Mouse (Mus musculus) small intestine, adult 2 months (tissue): ENCODE data around the gene Rnf214. TPM values are rescaled to one million over a fixed set of nuclear protein-coding genes. Genes with fewer than 3 reads are reported as not detected.

ENCODE experiments used
- H3K27ac ChIP-seq: fragments of 200-500 bp; 2 replicates; pipeline ENCODE4 v1.5.1; 2012; ENCODE audit warnings: low read depth, low read length, control low read depth, inconsistent platforms; ENCODE audit not compliant: insufficient read depth
- H3K27me3 ChIP-seq: fragments of 200-500 bp; 2 replicates; pipeline ENCODE4 v1.6.1; 2012; ENCODE audit warnings: mild to moderate bottlenecking, moderate library complexity, low read length, inconsistent platforms; ENCODE audit not compliant: control insufficient read depth, insufficient read depth
- H3K36me3 ChIP-seq: fragments of 200-500 bp; 2 replicates; pipeline ENCODE4 v1.6.1; 2012; ENCODE audit warnings: mild to moderate bottlenecking, low read length, control low read depth, inconsistent platforms; ENCODE audit not compliant: control insufficient read depth, insufficient read depth
- H3K4me1 ChIP-seq: fragments of 200-500 bp; 2 replicates; pipeline ENCODE4 v1.6.1; 2012; ENCODE audit warnings: low read length, inconsistent platforms, mixed read lengths; ENCODE audit not compliant: control insufficient read depth, insufficient read depth, insufficient read length
- H3K4me3 ChIP-seq: fragments of 200-500 bp; 2 replicates; pipeline ENCODE4 v1.5.1; 2012; ENCODE audit warnings: low read depth, mild to moderate bottlenecking, control low read depth, inconsistent platforms, low read length, moderate library complexity
- CTCF ChIP-seq: fragments of 200-500 bp; IDR thresholded peaks from 2 replicates; pipeline ENCODE4 v1.5.1; 2012; ENCODE audit warnings: low read depth, mild to moderate bottlenecking, control low read depth, inconsistent platforms, low read length, moderate library complexity, mixed read lengths; ENCODE audit not compliant: insufficient replicate concordance, insufficient read length; ENCODE audit errors: extremely low read depth
- POLR2A ChIP-seq: fragments of 200-500 bp; IDR thresholded peaks from 2 replicates; pipeline ENCODE4 v1.6.1; 2012; ENCODE audit warnings: low read depth, mild to moderate bottlenecking, control low read depth, inconsistent platforms, low read length, moderate library complexity
- WGBS: fragments of 180-500 bp; shearing (Covaris S2); methylation state at CpG from one replicate; pipeline ENCODE4 v1.1.7; 2018; 5-methylcytosine and 5-hydroxymethylcytosine counted together
- polyA plus RNA-seq: library from polyadenylated mRNA; depleted of rRNA; stranded (reverse); fragments of >200 nt; gene quantifications from 2 replicates; pipeline ENCODE4 v1.2.3, GENCODE M21; 2012

Rnf214 gene
- polyA plus RNA-seq, 1 experiment: 11.4 TPM

DNA sequence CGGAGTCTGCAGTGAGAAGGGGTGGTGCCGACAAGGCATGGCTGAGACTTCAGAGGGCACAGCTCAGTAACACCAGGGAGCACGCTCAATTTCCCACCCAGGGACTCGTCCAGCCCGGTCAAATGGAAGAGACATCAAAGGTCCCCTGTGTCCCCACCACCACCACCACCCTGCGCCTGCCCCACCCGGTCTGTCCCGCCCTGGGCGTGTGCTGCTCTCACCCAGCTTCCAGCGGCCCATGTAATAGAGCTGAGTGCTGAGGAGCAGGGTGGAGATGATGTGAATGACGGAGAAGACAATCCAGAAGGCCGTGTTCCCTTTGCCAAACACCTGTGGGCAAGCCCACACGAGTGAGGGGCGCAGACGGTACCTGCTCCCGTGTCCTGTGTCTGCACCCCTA is 35.8 kb upstream of the Rnf214 start:
- no peak overlapping the region for H3K4me3 ChIP-seq
- 90% methylated on average over 16 of the region's 16 CpGs for WGBS
- no peak overlapping the region for H3K27ac ChIP-seq
- H3K4me1 ChIP-seq: peaks cover 4% of the 10 kb centered on the region; the same call in 1 of the 2 replicates
- TF ChIP-seq POLR2A (no peak), CTCF (no peak)
- H3K27me3 ChIP-seq: no peaks in the 10 kb centered on the region
- H3K36me3 ChIP-seq: peaks cover 82% of the 10 kb centered on the region

DNA sequence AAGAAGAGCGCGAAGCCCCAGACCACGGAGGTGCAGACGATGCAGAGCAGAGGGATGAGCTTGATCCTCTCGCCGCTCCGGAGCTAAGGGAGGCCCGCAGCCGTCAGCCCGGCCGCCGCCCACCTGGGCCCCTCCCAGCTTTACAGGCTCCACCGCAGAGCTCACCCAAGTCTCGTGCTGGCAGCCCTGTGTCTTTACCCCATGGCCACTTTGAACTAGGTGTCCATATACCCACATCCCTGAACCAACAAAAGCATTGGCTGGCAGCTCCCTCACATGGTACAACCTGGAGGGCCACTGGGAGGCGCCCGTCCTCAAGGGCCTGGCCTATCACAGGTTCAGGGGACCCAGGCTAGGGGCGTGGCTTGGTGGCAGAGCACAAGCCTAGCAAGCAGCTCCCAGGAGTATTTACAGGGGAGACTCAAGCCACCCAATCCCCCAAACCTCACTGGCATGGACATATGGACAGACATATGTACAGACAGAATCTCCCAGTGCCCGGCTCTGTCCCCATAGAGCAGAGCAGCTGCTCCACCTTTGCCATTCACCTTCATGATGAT is 34.7 kb upstream of the Rnf214 start:
- Histone ChIP-seq H3K27ac (no peak overlapping the region), H3K36me3 (peaks cover 72% of the 10 kb centered on the region), H3K27me3 (no peaks in the 10 kb centered on the region), H3K4me3 (no peak overlapping the region), H3K4me1 (peaks cover 4% of the 10 kb centered on the region; the same call in 1 of the 2 replicates)
- no peak for TF ChIP-seq CTCF
- no peak for TF ChIP-seq POLR2A
- 76% methylated on average over 18 of the region's 18 CpGs for WGBS

DNA sequence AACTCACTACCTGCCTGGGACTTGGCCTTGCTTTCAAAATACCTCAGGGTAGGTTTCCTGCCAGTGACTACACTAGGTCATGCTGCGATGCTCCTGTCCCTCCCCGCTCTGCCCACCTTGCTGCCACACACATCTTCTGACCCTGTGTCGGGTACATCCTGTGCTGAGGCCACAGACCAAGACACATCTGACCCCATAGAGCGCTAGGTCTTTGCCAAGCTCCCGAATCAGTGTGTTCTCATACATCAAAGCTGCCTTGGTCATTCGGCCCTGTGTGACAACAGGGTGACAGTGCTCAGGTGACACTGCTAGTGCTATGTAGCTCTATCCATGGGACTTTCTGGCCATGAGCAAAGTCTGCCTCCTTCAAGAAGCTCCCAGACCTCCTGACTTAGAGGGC is 33.1 kb upstream of the Rnf214 start:
- H3K4me1 ChIP-seq: no peaks in the 10 kb centered on the region
- WGBS: 94% methylated on average over 6 of the region's 6 CpGs
- TF ChIP-seq CTCF (no peak), POLR2A (no peak)

DNA sequence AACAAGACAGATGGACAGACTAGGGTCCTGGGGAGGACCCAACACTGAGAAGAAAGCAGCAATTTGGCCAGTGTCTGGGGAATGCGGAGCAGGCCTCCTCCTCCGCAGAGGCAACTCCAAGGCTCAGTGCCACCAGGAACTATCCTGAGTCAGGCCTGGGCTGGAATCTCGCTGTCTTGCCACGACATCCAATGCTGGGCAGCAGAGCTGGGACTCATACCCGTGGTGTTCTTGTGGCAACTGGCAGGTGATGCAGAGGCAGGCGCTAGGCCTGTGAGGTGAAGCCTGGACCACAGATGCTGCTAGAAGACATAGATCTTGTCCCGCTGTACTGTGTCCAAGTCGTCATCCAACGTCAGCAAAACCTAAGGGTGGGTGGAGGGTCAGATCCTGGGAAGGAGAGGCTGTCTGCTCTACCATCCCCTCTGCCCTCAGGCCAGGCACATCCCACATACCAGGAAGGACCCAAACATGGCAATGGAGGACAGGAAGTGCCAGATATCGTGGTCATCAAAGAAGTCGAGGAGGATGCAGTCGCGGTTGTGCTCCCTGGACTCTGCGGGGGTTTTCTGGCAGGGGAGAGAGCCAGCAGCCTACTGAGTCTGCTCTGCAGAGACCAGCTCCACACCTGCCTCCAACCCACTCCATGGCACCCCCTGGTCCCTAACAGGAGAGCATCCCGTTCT is 32.4 kb upstream of the Rnf214 start:
- H3K4me1 ChIP-seq: no peaks in the 10 kb centered on the region
- WGBS: 81% methylated on average over 15 of the region's 15 CpGs
- H3K27me3 ChIP-seq: no peaks in the 10 kb centered on the region
- TF ChIP-seq POLR2A (no peak), CTCF (no peak)
- no peak overlapping the region for H3K27ac ChIP-seq
- H3K4me3 ChIP-seq: no peak overlapping the region
- peaks cover 49% of the 10 kb centered on the region for H3K36me3 ChIP-seq

More for the DNA sequence above, 33.1 kb upstream of the Rnf214 start:
- no peaks in the 10 kb centered on the region for H3K27me3 ChIP-seq
- no peak overlapping the region for H3K4me3 ChIP-seq
- H3K27ac ChIP-seq: no peak overlapping the region
- peaks cover 56% of the 10 kb centered on the region for H3K36me3 ChIP-seq

DNA sequence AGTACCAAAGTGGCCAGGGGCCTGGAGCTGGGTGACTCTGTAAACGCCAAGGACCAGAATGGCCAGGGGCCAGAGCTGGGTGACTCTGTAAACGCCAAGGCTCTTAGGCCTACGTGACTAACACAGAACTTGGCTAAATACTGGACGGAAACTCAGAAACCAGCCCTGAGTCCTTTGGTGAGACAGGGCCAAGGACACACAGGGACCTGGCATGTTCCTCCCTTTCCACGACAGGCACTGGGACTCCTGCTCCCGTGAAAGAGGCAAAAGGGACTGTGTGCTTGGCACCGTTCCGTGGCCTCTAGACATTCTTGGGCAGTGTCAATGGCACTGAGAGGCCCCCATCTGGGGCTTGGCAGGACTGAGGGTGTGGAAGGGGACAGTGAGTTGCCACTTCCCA is 31.4 kb upstream of the Rnf214 start:
- no peak for TF ChIP-seq CTCF
- no peak for TF ChIP-seq POLR2A
- Histone ChIP-seq H3K4me3 (no peak overlapping the region), H3K36me3 (peaks cover 42% of the 10 kb centered on the region), H3K27ac (no peak overlapping the region), H3K4me1 (no peaks in the 10 kb centered on the region), H3K27me3 (no peaks in the 10 kb centered on the region)
- 84% methylated on average over 8 of the region's 8 CpGs for WGBS

DNA sequence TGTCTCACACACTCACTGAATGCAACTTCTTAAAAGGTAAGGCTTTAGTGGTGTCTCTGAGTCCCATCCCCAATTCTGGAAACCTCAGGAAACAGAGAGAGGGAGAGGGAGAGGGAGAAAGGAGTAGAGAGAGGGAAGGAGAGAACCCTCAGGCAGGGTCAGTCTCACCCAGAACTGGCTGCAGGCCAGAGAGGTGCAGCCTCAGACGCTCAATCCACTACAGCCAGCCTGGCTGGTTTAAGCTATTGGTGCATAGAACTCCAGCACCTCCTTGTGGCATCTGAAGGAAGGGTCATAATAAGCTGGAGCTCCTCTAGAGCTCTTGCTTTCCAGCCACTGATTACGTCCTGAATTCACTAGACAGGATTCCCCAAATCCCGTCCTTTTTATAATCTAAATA is 30.2 kb upstream of the Rnf214 start:
- H3K4me3 ChIP-seq: no peak overlapping the region
- peaks cover 33% of the 10 kb centered on the region for H3K36me3 ChIP-seq
- TF ChIP-seq CTCF (peak; percentile 63; the same call in 1 of the 2 replicates), POLR2A (no peak)
- no peaks in the 10 kb centered on the region for H3K27me3 ChIP-seq
- peaks cover 11% of the 10 kb centered on the region for H3K4me1 ChIP-seq
- 0 out of 2 replicates have a peak overlapping the region, but pooled peaks have one; percentile 49 for H3K27ac ChIP-seq
- 14% methylated on average over 3 of the region's 3 CpGs for WGBS

DNA sequence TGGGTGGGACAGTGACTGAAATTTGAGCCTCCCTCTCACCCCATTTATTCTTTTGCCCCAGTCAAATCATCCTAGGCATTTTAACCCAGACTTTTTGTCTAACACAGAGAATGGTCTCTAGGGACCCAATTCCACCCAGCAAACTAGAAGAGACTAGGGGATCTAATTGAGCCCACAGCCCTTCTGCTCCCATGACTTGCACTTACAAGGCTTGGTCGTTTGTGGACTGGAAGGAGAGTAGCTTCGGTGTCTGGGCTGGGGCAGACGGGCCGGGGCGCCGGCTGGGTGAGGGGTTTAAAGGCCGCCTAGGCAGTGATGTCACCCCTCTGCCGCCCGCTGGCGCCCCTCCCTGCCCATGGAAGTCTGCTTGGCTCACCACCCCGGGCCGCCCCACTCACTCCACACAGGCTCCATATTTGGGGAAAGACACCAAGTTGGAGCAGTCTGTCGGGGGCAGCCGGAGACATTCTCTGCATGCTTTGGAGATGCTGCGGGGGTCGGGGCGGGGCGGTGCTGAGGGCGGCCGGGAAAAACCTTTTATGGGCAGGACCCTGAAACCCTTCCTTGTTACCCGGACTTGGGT is 29.0 kb upstream of the Rnf214 start, which contains the start of gene Tagln:
Gene Tagln, minus strand, starts transcription at position 431 of the 583 bp plus-strand sequence.
- peak within 1 kb of the TSS; percentile 66 for H3K27ac ChIP-seq
- 39% methylated on average over 21 of the region's 21 CpGs for WGBS

More for the DNA sequence above, 29.0 kb upstream of the Rnf214 start, which contains the start of gene Tagln:
- H3K36me3 ChIP-seq: peaks cover 30% of the 10 kb centered on the region
- TF ChIP-seq POLR2A (no peak), CTCF (no peak)
- H3K27me3 ChIP-seq: no peaks in the 10 kb centered on the region
- peak within 1 kb of the TSS; percentile 40 for H3K4me3 ChIP-seq
- peaks cover 15% of the 10 kb centered on the region for H3K4me1 ChIP-seq
